Mouse (Mus musculus) limb, embryonic 13.5 days (tissue): Measurements from ENCODE around the gene Mtln. TPM values are rescaled to one million over a fixed set of nuclear protein-coding genes. Genes with fewer than 3 reads are reported as not detected.

Experiments
- ATAC-seq: fragments of 200-750 bp; cut with Nextera tagmentation; 2 replicates; pipeline ENCODE4 v1.8.0; 2017; ENCODE audit warnings: low read depth, moderate number of reproducible peaks, moderate TSS enrichment; ENCODE audit not compliant: low FRiP score
- H3K27ac ChIP-seq: fragments of 300-500 bp; sonication (generic); 2 replicates; pipeline ENCODE4 v1.5.1; 2015; ENCODE audit warnings: inconsistent platforms, mild to moderate bottlenecking, moderate library complexity
- H3K27me3 ChIP-seq: fragments of 300-500 bp; sonication (generic); 2 replicates; pipeline ENCODE4 v1.6.1; 2015; ENCODE audit warnings: mild to moderate bottlenecking, inconsistent platforms
- H3K36me3 ChIP-seq: fragments of 300-500 bp; sonication (generic); 2 replicates; pipeline ENCODE4 v1.6.1; 2015; ENCODE audit warnings: inconsistent platforms, mild to moderate bottlenecking, moderate library complexity
- H3K4me1 ChIP-seq: fragments of 300-500 bp; sonication (generic); 2 replicates; pipeline ENCODE4 v1.6.1; 2015; ENCODE audit warnings: inconsistent platforms
- H3K4me2 ChIP-seq: fragments of 300-500 bp; sonication (generic); replicated peaks from 2 replicates; pipeline ENCODE4 v1.6.1; 2015; ENCODE audit warnings: inconsistent platforms, mild to moderate bottlenecking, moderate library complexity
- H3K4me3 ChIP-seq: fragments of 300-500 bp; sonication (generic); 2 replicates; pipeline ENCODE4 v1.5.1; 2015; ENCODE audit warnings: moderate library complexity, mild to moderate bottlenecking, inconsistent platforms
- H3K9ac ChIP-seq: fragments of 300-500 bp; sonication (generic); 2 replicates; pipeline ENCODE4 v1.6.1; 2015; ENCODE audit warnings: mild to moderate bottlenecking, inconsistent platforms
- H3K9me3 ChIP-seq: fragments of 300-500 bp; sonication (generic); 2 replicates; pipeline ENCODE4 v1.6.1; 2016; ENCODE audit warnings: inconsistent platforms
- WGBS: fragments of 180-500 bp; shearing (Covaris S2); methylation state at CpG from one replicate; pipeline ENCODE4 v1.1.7; 2015; 5-methylcytosine and 5-hydroxymethylcytosine counted together
- polyA plus RNA-seq: library from polyadenylated mRNA; unstranded; fragments of >200 nt; fragmentation: Nextera tagmentation; extraction: Ambion mirVana; gene quantifications from 2 replicates; pipeline ENCODE4 v1.2.1, GENCODE M21; 2015

Gene Mtln
- 26.2 and 29.5 TPM in 2 replicates for polyA plus RNA-seq

DNA sequence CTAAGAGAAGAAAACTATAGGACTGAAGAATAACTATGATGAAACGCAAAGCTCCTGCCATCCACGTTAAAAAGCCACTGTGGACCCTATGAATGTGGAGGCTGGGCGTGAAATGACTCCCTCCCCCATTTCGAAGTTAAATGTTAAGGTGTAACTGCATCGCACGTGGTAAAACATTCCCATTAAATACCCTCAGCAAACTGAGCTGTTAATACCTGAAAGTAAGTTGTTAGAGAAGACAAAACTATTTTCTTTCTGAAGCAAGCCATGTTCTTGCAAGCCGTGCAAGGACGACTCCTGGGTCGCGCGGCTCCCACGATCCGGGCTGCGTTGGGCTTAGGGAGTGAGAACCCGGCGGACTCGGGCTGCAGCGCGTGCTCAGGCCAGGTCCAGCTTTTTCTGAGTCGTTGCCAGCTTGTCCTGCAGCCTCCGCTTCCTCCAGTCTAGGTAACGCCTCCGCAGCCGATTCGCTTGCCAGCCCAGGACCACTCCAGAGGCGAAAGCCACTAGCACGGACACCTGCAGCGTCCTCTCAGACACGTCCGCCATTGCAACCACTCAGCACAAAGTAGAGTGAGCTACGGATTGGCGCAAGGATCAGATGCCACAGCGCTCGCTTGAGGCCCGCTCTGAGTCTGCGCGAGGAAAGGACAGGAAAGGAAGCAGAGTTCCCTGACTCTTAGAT, at the start of gene Mtln:
Gene Mtln (minus strand): TSS at position 570 of the 685 bp plus-strand sequence.
- peak within 1 kb of the TSS; percentile 80; the same call in 1 of the 2 replicates for H3K27ac ChIP-seq
- H3K4me3 ChIP-seq, result peak within 1 kb of the TSS; percentile 72
- peak within 1 kb of the TSS; percentile 79 for H3K9ac ChIP-seq
- peaks cover 26% of the 10 kb centered on the region for H3K4me1 ChIP-seq
- H3K4me2 ChIP-seq, result peak within 1 kb of the TSS; percentile 70
- peak; percentile 94 for ATAC-seq
- H3K9me3 ChIP-seq, result no peaks in the 10 kb centered on the region
- H3K27me3 ChIP-seq, result no peaks in the 10 kb centered on the region
- WGBS, result 2% methylated on average over 37 of the region's 37 CpGs
- H3K36me3 ChIP-seq, result no peaks in the 10 kb centered on the region

DNA sequence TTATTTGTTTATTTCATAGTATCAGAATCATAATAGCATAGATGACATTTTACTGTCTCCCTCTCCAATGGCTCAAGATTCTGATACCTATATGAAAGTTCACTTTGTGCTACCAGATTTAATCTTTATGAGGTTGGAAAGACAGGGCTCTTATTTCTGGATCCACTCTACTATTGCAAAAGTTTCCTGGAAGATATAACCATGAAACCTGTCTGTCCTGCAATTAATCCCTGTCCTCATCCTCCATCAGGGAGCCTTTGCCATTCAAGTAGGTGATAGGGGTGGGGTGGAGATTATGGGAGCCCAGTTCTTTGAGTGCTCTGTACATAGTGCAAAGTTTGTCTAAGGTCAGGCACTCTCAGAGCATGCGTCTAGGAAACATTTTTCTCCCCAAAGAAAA, 49.1 kb upstream of the Mtln start:
- H3K4me2 ChIP-seq, result no peak overlapping the region
- peaks cover 58% of the 10 kb centered on the region for H3K27me3 ChIP-seq
- 83% methylated on average over 1 of the region's 1 CpGs for WGBS
- no peak overlapping the region for H3K27ac ChIP-seq
- ATAC-seq, result no peak
- H3K4me1 ChIP-seq, result no peaks in the 10 kb centered on the region
- H3K4me3 ChIP-seq, result no peak overlapping the region
- H3K36me3 ChIP-seq, result no peaks in the 10 kb centered on the region
- no peak overlapping the region for H3K9ac ChIP-seq
- no peaks in the 10 kb centered on the region for H3K9me3 ChIP-seq

DNA sequence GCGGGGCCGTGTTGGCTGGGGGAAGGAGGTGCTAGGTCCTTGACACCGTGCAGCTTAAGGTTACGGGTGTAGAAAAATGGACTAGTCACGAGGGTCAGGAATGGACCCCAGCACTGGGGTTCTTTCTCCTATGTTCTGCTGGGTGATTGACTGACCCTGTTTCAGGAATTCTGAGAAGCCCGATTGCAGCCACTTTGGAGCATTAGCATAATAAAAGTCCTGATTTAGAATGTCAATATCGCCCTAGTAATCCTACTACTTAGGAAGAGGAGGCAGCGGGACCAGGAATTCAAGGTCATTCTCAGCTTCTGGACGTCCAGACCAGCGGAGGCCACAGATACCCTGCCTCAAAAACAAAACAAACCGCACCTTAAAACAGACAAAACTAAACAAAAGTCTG, 47.1 kb upstream of the Mtln start:
- H3K9ac ChIP-seq, result no peak overlapping the region
- no peak overlapping the region for H3K27ac ChIP-seq
- H3K36me3 ChIP-seq, result no peaks in the 10 kb centered on the region
- H3K27me3 ChIP-seq, result peaks cover 60% of the 10 kb centered on the region
- no peak overlapping the region for H3K4me2 ChIP-seq
- ATAC-seq, result no peak
- 21% methylated on average over 11 of the region's 11 CpGs for WGBS
- H3K4me1 ChIP-seq, result no peaks in the 10 kb centered on the region
- no peaks in the 10 kb centered on the region for H3K9me3 ChIP-seq
- no peak overlapping the region for H3K4me3 ChIP-seq

DNA sequence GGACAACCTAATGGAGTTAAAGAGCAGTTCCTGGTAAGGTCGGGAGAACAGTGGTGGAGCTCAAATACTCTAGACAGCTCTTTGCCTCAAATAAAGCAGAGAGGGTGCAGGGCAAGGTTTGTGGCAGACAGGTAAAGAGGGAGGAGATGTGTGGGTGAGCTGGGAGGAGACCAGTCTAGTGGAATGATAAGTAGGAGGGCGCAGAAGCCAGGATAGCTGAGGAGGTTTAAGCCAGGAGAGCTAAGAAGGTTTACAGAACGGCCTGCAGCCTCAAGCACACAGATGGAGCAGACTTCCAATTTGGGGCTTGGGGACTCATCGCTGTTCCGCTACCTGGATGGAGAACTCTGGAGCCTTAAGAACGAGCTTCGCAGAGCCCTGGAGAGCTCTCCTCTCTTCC, 46.3 kb upstream of the Mtln start, which contains the start of gene Acoxl:
Gene Acoxl (plus strand): TSS at position 301 of the 400 bp plus-strand sequence.
- H3K27me3 ChIP-seq, result peaks cover 60% of the 10 kb centered on the region
- no peak within 1 kb of the TSS for H3K9ac ChIP-seq
- H3K4me2 ChIP-seq, result no peak within 1 kb of the TSS
- no peaks in the 10 kb centered on the region for H3K4me1 ChIP-seq
- H3K9me3 ChIP-seq, result no peaks in the 10 kb centered on the region
- H3K4me3 ChIP-seq, result no peak within 1 kb of the TSS
- H3K27ac ChIP-seq, result no peak within 1 kb of the TSS
- WGBS, result 71% methylated on average over 7 of the region's 7 CpGs
- no peaks in the 10 kb centered on the region for H3K36me3 ChIP-seq
- ATAC-seq, result no peak

DNA sequence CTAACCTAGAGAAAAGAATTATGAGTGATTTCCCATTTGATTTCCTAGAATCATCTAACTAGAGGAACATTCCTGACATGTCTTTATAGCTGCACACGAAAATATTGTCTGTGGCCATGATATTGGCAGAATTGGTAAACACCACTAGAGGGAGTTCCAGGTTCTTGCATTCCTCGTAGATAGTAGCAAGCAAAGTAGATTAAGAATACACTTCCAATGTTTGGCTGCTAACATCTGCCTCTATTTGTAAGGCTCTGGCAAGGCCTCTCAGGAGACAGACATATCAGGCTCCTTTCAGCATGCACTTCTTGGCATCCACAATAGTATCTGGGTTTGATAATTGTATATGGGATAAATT, 40.5 kb upstream of the Mtln start:
- 25% methylated on average over 2 of the region's 2 CpGs for WGBS
- Histone ChIP-seq H3K9me3 (no peaks in the 10 kb centered on the region), H3K9ac (no peak overlapping the region), H3K36me3 (no peaks in the 10 kb centered on the region), H3K4me3 (no peak overlapping the region), H3K27ac (no peak overlapping the region), H3K27me3 (peaks cover 16% of the 10 kb centered on the region), H3K4me1 (peaks cover 10% of the 10 kb centered on the region), H3K4me2 (no peak overlapping the region)
- no peak for ATAC-seq

DNA sequence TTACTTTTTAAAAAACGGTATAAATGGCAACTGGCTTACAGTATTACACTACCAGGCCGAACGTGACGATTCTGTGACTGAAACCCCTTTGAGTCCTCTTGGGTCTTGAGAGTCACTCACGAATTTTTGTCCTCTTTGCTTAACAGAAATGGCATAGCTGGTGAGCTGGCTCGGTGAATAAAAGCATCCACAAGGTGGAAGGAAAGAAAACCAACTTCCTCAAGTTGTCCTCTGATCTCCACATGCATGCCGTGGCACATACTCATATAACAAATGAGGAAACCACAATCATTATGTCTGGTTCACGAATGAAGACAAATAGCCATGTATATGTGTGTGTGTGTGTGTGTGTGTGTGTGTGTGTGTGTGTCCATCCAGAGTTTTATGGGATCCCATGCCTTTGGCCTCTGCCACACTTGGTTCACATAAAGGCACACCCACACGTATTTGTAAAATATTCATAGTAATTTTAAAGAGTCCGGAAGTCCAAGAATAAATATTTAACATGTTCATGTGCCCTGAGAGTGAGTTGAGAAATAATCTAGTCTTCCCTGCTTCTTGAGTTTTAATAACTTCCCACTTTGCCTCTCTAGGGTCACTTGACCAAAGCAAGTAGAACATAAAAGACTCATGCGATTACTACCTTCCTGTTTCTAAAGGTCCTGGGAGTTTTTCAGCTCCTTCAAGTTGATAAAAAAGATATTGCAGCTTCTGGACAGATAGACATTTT, 40.0 kb upstream of the Mtln start:
- Histone ChIP-seq H3K27ac (no peak overlapping the region), H3K9ac (0 out of 2 replicates have a peak overlapping the region, but pooled peaks have one; percentile 8), H3K4me1 (peaks cover 10% of the 10 kb centered on the region), H3K4me3 (peak overlapping the region; percentile 77), H3K4me2 (peak overlapping the region; percentile 81), H3K36me3 (0 out of 2 replicates have a peak, but pooled peaks cover under 1% of the 10 kb centered on the region), H3K9me3 (no peaks in the 10 kb centered on the region), H3K27me3 (peaks cover 10% of the 10 kb centered on the region)
- peak; percentile 64; the same call in 1 of the 2 replicates for ATAC-seq
- WGBS, result 40% methylated on average over 11 of the region's 11 CpGs

DNA sequence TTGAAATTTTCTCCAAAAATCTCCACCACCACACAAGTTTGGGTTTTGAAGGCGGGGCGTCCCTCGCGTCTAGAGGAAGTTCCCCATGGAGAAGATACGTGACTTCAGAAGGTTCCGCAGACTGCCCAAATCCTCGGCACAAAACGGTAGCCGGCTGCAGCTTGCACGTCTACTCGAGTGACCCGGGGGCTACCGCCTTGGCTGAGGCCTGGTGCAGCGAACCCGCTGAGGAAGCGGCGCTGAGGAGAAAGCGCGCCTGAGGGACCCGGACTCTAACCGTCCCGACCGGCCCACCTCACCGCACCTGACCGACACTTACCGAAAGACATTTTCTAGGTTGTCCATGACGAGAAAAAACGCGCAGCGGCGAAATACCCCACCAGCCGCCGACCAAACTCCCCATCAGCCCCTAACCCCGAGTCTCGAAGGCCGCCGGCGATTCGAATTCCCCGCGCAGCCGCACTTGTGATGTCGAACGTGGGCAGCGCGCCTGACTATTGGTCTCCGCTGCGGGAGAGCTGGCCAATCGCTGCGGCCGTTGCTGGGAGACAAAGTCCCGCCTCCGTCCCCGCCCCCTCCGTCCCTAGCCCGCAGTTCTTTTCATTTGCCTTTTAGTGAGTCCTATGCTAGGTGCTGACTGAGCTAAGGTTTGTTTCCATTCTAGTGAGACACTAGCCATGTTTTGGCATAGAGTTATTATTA, 39.3 kb upstream of the Mtln start, which contains the start of gene Bub1:
Gene Bub1 (minus strand): TSS at position 465 of the 702 bp plus-strand sequence.
- Histone ChIP-seq H3K9ac (peak within 1 kb of the TSS; percentile 67), H3K4me2 (peak within 1 kb of the TSS; percentile 81), H3K27me3 (0 out of 2 replicates have a peak, but pooled peaks cover 5% of the 10 kb centered on the region), H3K4me3 (peak within 1 kb of the TSS; percentile 77), H3K27ac (no peak within 1 kb of the TSS), H3K9me3 (no peaks in the 10 kb centered on the region), H3K4me1 (peaks cover 10% of the 10 kb centered on the region), H3K36me3 (0 out of 2 replicates have a peak, but pooled peaks cover 6% of the 10 kb centered on the region)
- peak; percentile 98 for ATAC-seq
- under 1% methylated on average over 56 of the region's 56 CpGs for WGBS

DNA sequence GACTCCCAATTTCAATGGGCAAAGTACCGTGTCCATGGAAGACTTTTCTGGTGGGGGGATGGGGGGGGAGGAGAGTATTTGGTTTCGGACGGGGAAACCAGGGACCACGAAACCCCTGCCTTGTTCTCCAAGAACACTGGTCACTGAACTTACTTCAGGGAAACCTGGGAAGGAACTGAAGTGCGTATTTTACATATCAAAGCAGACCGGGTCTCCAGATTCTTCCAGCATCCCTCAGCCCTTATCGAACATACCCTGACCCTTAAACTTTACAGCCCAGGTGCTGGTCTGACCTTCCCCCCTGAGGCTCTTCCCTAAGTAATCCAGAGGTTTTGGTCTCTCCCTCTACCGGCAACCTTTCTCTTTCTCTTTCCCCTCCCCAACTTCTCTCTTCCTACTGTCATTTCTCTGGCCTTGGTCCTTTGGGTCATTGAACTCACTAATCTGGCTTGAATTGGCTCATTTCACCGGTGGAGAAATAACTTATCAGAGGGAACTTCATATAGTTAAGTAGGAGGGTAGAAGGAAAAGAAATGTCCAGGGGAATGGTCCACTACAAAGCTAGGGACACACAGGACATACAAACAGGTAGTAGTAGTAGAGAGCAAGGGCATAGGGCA, 2.5 kb downstream of the Mtln start:
- 22% methylated on average over 9 of the region's 9 CpGs for WGBS
- no peaks in the 10 kb centered on the region for H3K27me3 ChIP-seq
- no peaks in the 10 kb centered on the region for H3K36me3 ChIP-seq
- H3K4me1 ChIP-seq, result peaks cover 26% of the 10 kb centered on the region
- H3K4me3 ChIP-seq, result peak overlapping the region; percentile 61; the same call in 1 of the 2 replicates
- H3K4me2 ChIP-seq, result peak overlapping the region; percentile 70
- H3K9me3 ChIP-seq, result no peaks in the 10 kb centered on the region
- H3K27ac ChIP-seq, result no peak overlapping the region
- no peak for ATAC-seq
- peak overlapping the region; percentile 79 for H3K9ac ChIP-seq

DNA sequence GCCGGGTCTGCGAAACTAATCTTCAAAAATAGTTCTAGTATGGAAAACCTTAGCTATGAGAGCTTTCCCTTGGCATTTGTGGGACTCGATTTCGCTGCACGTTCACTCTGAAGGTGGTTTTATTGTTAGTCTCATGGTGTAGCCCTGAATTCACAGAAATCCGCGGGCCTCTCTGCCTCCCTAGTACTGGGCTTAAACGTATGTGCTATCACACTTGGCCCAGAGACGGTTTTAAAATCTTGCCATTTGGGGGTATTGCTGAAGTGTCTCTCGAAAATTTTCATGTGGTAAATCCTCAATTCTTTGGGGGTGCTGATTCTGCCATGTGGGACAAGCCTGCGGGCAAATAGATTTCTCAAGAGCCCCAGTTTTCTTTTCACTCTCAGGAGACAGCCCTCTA, 3.1 kb downstream of the Mtln start:
- Histone ChIP-seq H3K9ac (peak overlapping the region; percentile 79), H3K4me1 (peaks cover 26% of the 10 kb centered on the region), H3K9me3 (no peaks in the 10 kb centered on the region), H3K27ac (peak overlapping the region; percentile 66), H3K4me3 (peak overlapping the region; percentile 61), H3K36me3 (no peaks in the 10 kb centered on the region), H3K27me3 (no peaks in the 10 kb centered on the region), H3K4me2 (peak overlapping the region; percentile 70)
- peak; percentile 43; the same call in 1 of the 2 replicates for ATAC-seq
- WGBS, result 7% methylated on average over 11 of the region's 11 CpGs

DNA sequence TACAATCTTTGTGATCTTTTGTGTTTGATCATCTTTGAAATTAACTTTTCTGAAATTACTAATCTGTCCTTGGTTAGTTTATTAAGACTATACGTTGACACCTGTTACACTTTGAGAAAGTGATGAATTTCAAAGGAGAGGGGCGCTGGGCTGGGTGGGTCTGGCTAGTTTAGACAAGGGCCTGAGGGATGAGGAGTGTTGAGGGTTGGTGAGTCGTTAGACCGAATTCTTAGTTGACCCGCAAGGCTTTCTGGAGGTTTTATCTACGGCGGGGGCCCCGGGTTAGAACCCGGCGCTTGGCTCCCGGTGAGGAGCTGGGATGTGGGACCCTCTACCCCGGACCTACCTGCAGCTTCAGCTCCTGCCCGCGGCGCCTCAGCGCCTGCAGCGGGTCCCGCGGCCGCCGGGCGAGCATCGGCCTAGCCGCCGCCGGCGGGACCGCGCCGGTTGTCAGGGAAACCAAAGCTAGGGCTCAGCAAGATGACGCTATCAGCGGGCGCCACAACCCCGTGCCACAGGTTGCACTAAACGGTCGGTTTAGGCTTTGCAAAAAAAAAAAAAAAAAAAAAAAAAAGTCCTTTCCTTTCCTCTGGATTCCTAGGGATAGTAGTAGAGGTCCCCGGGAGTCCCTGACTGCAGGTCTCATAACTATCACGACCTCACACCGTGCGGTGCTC, 3.7 kb downstream of the Mtln start, which contains the start of gene Nphp1:
Gene Nphp1 (minus strand): TSS at position 458 of the 677 bp plus-strand sequence.
- WGBS, result under 1% methylated on average over 40 of the region's 40 CpGs
- H3K4me2 ChIP-seq, result peak within 1 kb of the TSS; percentile 70
- no peaks in the 10 kb centered on the region for H3K9me3 ChIP-seq
- H3K36me3 ChIP-seq, result no peaks in the 10 kb centered on the region
- ATAC-seq, result peak; percentile 79
- H3K9ac ChIP-seq, result peak within 1 kb of the TSS; percentile 79
- H3K27ac ChIP-seq, result peak within 1 kb of the TSS; percentile 66
- H3K4me1 ChIP-seq, result peaks cover 26% of the 10 kb centered on the region
- H3K27me3 ChIP-seq, result no peaks in the 10 kb centered on the region
- H3K4me3 ChIP-seq, result peak within 1 kb of the TSS; percentile 61

DNA sequence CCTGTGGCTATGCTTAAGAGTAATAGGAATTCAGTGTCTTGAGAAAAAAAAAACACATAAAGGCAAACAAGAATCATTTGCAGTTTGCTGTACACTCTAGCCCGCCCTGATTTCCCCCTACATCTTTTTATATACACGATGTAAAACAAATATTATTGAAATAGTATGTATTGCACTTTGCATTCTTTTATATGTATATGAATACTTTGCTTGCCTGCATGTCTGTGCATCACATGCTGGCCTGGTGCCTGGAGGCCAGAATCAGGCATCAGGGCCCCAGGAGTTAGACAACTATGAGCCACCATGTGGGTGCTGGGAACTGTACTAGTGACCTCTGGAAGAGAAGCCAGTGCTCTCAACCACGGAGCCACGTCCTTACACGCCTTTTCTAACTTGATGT, 5.1 kb downstream of the Mtln start:
- WGBS, result 91% methylated on average over 5 of the region's 5 CpGs
- ATAC-seq, result no peak

More for the DNA sequence above, 5.1 kb downstream of the Mtln start:
- Histone ChIP-seq H3K4me1 (peaks cover 26% of the 10 kb centered on the region), H3K36me3 (no peaks in the 10 kb centered on the region), H3K4me3 (no peak overlapping the region), H3K4me2 (no peak overlapping the region), H3K27ac (no peak overlapping the region), H3K9ac (no peak overlapping the region), H3K27me3 (no peaks in the 10 kb centered on the region), H3K9me3 (no peaks in the 10 kb centered on the region)
